Mouse (Mus musculus): ENCODE results near the gene Gm20388.

- no peak for TF ChIP-seq CTCF (IDR thresholded peaks at IDR 0.05; ENCODE audit: control insufficient read depth, insufficient read depth, low read length)
- no peak for TF ChIP-seq POLR2A (IDR thresholded peaks at IDR 0.05; ENCODE audit: borderline replicate concordance, control insufficient read depth, low read depth, low read length)
Observed at GRCm38 (mm10) chr8:120052318-120052717, 141.7 kb downstream of the Gm20388 start.

Measured in bone marrow, adult 2 months (tissue).